ENCODE assay signal across 28 mouse cellular contexts in the genomic region with DNA sequence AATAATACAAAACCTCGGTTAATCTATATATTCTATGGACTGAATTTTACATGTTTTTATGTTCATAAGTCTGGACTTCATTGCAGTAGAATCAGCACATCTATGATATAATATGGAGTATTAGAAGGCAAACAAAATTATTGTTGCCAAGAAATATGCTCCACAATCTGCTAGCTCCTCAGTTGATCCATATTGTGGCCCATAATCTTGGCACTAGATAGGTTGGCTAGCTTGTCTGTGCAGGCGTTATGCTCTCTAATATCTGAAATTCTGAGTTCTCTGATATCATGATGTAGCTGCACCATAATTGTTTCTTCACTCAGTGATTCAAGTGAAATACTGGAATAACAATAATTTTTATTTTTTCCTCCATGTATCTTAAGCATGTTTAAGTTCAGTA.
"Had no signal": no experiment of that assay in that cellular context is flagged by ENCODE, and none has a peak within 500 bp of the region (broad histone marks: within the 10 kb centered on the region; RNA-seq: fewer than 3 reads in every experiment).

No protein-coding gene starts in this region.

- H3K4me2 ChIP-seq: heart, embryonic 12.5 days; hindbrain, embryonic 12.5 days; hindbrain, embryonic 14.5 days; intestine, embryonic 15.5 days; kidney, embryonic 15.5 days; limb, embryonic 13.5 days; limb, embryonic 15.5 days; liver, embryonic 12.5 days had no signal

- H3K36me3 ChIP-seq: heart, embryonic 10.5 days; heart, embryonic 12.5 days; hindbrain, embryonic 10.5 days; hindbrain, embryonic 12.5 days; intestine, embryonic 15.5 days; kidney, embryonic 15.5 days; limb, embryonic 13.5 days; limb, embryonic 15.5 days; liver, embryonic 12.5 days had no signal

- DNase-seq: gastrocnemius, adult 2 months; gastrocnemius, postnatal 10 days; gastrocnemius, postnatal 25 days; heart, adult 18-20 months; heart, postnatal 10 days; heart, postnatal 4 days; kidney, adult 2 months; kidney, adult 9 months; kidney, postnatal 14 days; kidney, postnatal 36 days; layer of hippocampus, adult 9-11 months; layer of hippocampus, postnatal 36 days; left cerebral cortex, postnatal 4 days had no signal

- ATAC-seq: hindbrain, embryonic 16.5 days; inflammation-experienced regulatory T-cells, adult 6 months; intestine, embryonic 15.5 days; intestine, postnatal 0 days; liver, embryonic 12.5 days had no signal

- H3K9ac ChIP-seq: heart, embryonic 12.5 days; hindbrain, embryonic 12.5 days; hindbrain, embryonic 14.5 days; intestine, embryonic 15.5 days; kidney, embryonic 15.5 days; limb, embryonic 13.5 days; limb, embryonic 15.5 days; liver, embryonic 12.5 days; liver, embryonic 14.5 days had no signal

- H3K27ac ChIP-seq: gastrocnemius, adult 2 months; heart, embryonic 10.5 days; hindbrain, embryonic 10.5 days; hindbrain, embryonic 12.5 days; hindbrain, embryonic 14.5 days; intestine, embryonic 15.5 days; kidney, embryonic 15.5 days; kidney, postnatal 0 days; limb, embryonic 13.5 days; limb, embryonic 15.5 days; liver, embryonic 12.5 days; liver, embryonic 14.5 days had no signal

- H3K4me1 ChIP-seq: heart, embryonic 10.5 days; heart, embryonic 12.5 days; hindbrain, embryonic 10.5 days; hindbrain, embryonic 12.5 days; intestine, embryonic 15.5 days; kidney, embryonic 15.5 days; limb, embryonic 13.5 days; limb, embryonic 15.5 days; liver, embryonic 12.5 days had no signal

- H3K27me3 ChIP-seq: heart, embryonic 12.5 days; hindbrain, embryonic 12.5 days; intestine, embryonic 15.5 days; kidney, embryonic 15.5 days; limb, embryonic 13.5 days; limb, embryonic 15.5 days; liver, embryonic 12.5 days had no signal

- H3K9me3 ChIP-seq: heart, embryonic 10.5 days; heart, embryonic 12.5 days; hindbrain, embryonic 10.5 days; hindbrain, embryonic 12.5 days; intestine, embryonic 15.5 days; kidney, embryonic 15.5 days; limb, embryonic 13.5 days; limb, embryonic 15.5 days; liver, embryonic 12.5 days had no signal

- H3K4me3 ChIP-seq: gastrocnemius, adult 2 months; heart, embryonic 10.5 days; heart, embryonic 12.5 days; hindbrain, embryonic 10.5 days; hindbrain, embryonic 12.5 days; intestine, embryonic 15.5 days; kidney, embryonic 15.5 days; limb, embryonic 13.5 days; limb, embryonic 15.5 days; liver, embryonic 12.5 days had no signal
